Mouse (Mus musculus): ENCODE data around the gene Pcdh9. TPM values are rescaled to one million over a fixed set of nuclear protein-coding genes. Genes with fewer than 3 reads are reported as not detected.
"Not testable (repeated sequence)": the region's sequence is repeated elsewhere in the genome, so short reads cannot be mapped to it uniquely, and the experiment has no call there.

Gene Pcdh9
- total RNA-seq, 2 experiments from 2014 or later = not detected

GRCm38 (mm10) chr14:93253411-93253810 lies 637.1 kb downstream of the Pcdh9 start:
- ATAC-seq (replicated peaks; ENCODE audit: low FRiP score, poor library complexity, severe bottlenecking) = no peak

DNA sequence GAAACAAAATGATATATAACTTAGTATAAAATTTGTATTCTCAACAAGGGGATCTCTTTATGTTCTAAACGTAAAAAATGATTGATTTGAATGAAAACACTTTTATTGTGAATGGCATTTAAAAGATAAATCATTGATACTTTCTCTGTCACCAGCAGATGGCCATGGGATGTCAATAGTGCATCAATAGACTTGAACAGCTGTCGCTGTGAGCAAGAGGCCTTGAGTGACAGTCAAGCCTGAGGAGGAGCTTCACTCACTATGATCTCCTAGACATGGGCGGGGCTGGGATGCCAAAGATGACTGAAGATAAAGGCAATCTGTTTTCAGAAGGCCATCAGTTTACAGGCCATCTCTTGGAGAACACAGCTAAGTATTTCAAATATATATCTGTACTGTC lies 650.2 kb downstream of the Pcdh9 start:
- ATAC-seq (replicated peaks; ENCODE audit: low FRiP score, poor library complexity, severe bottlenecking) = no peak

GRCm38 (mm10) chr14:93234333-93234732 lies 656.1 kb downstream of the Pcdh9 start:
- no peak for ATAC-seq (replicated peaks; ENCODE audit: low FRiP score, poor library complexity, severe bottlenecking)

DNA sequence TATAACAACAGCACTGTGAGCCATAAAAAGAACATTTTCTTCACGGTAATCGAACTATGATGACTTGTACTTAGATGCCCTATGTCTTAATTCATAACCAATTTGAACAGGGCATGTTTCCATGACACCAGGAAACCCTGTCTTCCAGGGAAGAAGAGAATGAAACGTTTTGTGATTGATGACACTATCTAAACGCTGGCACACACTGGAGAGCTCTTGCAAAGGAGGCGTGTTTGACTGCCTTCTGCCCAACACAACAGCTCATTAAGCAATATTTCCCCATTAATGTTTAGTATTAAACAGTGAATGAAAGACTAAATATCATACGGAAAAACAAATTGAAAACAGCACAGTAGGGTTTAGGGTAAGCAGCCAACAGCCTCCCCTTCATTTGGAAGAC lies 656.9 kb downstream of the Pcdh9 start:
- ATAC-seq (replicated peaks; ENCODE audit: low FRiP score, poor library complexity, severe bottlenecking) = no peak

GRCm38 (mm10) chr14:93214846-93215245 lies 675.6 kb downstream of the Pcdh9 start:
- not testable (repeated sequence) for ATAC-seq (replicated peaks; ENCODE audit: low FRiP score, poor library complexity, severe bottlenecking)

- no peak for ATAC-seq (replicated peaks; ENCODE audit: low FRiP score, poor library complexity, severe bottlenecking)
Observed at GRCm38 (mm10) chr14:93199791-93200190, 690.7 kb downstream of the Pcdh9 start.

DNA sequence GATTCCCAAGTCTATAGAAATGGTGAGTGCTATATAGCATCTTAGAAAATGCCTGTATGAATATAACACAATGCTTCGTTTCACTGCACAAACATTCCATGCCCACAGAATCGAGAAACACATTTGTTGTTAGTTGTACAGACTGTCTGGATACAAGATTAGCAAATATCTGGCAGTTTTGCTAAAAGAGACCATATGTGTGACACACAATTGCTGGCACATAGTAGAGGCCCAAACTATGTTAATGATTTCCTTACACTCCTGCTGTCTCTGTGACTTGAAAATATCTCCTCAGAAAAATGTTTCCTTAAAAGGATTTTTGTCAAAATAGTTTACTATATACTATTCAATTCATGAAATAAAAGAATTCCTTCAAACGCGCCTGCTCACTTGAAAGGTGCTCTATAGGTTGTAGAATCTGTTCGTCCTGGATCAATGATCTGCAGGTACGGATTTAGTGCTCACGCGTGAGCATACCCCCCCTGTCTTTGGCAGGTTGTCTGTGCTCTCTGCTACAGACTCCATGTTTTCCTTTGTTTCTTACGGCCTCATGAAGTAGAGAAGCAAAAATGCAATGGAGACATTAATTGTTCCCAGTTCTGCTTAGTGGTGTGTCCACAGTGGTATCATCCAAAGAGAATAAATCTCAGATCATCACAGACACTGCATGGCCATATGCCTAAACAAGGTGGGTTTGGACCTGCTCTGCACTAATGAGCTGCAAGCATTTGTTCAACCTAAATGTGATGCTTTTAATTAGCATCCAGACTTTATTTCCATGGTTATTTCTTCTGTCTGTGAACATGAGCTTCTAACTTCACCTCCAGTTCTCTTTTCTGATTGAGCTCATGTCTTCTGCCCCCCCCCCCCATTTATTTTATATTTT lies 707.6 kb downstream of the Pcdh9 start:
- no peak for ATAC-seq (replicated peaks; ENCODE audit: low FRiP score, poor library complexity, severe bottlenecking)

DNA sequence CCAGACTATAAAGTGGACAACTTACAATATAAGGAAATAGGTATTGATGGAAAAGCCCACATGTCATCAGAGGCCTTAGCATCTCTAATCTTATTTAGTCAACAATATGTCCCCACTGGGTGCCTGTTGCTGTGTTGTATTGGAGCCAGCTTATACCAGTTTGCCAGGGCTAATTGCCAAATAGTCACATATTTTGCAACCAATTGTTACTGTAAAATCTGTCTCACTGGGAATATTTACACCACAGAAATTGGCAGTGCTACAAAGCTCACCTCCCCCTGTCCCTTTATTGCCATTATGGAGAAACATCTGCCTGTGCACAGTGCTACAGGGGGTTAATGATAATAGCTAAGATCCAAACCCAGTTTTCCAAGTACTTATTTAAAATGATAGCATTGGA lies 721.3 kb downstream of the Pcdh9 start:
- ATAC-seq (replicated peaks; ENCODE audit: low FRiP score, poor library complexity, severe bottlenecking) = no peak

DNA sequence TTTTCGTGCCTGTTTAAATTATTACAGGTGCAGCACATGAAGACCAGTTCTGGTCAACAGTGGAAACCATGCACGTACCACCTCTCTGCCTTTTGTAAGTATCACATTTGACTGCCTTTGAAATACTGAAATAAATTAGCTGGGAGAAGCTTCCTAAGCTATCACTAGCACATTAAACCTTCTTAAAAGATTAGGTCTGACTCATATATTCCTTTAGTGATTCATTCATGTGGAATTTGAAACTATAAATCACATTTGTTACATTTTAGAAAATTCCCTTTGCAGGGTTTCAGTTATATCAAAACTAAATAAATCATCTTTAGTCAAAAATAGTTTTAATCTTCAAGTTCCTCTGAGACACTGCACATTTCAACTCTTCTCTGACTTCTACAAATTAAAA lies 722.1 kb downstream of the Pcdh9 start:
- no peak for ATAC-seq (replicated peaks; ENCODE audit: low FRiP score, poor library complexity, severe bottlenecking)

DNA sequence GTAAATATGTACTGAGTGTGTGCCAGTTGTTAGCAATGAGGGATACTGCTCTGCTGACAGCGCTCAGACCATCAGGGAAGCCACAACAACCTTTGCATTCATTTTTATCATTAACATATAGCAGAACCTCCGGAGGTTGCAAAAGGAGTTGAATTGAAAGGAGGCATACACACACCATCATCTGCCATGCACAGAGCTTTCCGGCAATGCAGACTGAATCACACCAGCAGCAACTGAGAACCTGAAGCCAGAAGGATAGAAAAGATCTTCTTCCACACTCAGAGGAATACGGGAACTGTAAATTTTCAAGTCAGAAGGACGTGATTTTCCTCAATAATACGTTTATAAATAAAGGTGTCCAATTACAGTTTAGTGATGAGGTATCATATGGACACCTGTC lies 747.1 kb downstream of the Pcdh9 start:
- ATAC-seq (replicated peaks; ENCODE audit: low FRiP score, poor library complexity, severe bottlenecking) = no peak

GRCm38 (mm10) chr14:93142076-93142475 lies 748.4 kb downstream of the Pcdh9 start:
- no peak for ATAC-seq (replicated peaks; ENCODE audit: low FRiP score, poor library complexity, severe bottlenecking)

GRCm38 (mm10) chr14:93126993-93127392 lies 763.5 kb downstream of the Pcdh9 start:
- ATAC-seq (replicated peaks; ENCODE audit: low FRiP score, poor library complexity, severe bottlenecking) = no peak

DNA sequence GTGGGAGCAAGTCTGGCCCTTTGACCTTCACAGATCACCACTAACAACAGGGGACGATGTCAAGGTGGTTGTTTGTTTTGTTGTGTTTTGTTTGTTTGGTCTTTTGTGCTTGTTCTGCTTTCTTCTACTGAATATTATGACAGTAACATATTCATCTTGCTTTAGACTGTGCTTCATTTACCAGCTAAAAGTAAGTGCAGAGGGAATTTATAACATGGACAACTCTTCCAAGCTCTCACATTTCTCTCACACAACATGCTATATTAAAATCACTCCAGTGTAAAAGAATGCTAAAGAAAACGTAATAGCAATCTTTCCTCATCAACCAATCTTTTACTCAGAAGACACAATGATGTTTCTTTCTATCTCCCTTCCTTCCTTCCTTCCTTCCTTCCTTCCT lies 787.7 kb downstream of the Pcdh9 start:
- no peak for ATAC-seq (replicated peaks; ENCODE audit: low FRiP score, poor library complexity, severe bottlenecking)

- ATAC-seq (replicated peaks; ENCODE audit: low FRiP score, poor library complexity, severe bottlenecking) = no peak
Observed at GRCm38 (mm10) chr14:93095081-93095480, 795.4 kb downstream of the Pcdh9 start.

GRCm38 (mm10) chr14:93092806-93093205 lies 797.7 kb downstream of the Pcdh9 start:
- no peak for ATAC-seq (replicated peaks; ENCODE audit: low FRiP score, poor library complexity, severe bottlenecking)

DNA sequence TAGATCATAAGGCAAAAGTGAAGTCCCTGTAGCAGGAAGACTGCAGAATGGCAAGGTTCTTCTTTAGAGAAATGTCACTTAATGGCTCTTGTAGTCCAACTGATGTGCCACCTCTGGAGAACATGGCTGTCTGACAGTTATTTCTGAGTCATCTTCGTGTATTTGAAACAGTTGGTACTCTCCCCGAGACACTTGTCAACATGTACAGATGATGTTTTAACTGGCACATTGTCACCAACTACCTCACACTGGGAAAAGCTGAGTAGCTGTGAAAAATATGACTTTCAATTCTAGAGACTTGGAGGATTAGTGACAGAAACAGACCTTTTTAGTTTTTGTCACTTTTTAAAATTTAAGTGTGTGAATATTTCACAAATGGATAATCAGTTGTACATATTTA lies 804.8 kb downstream of the Pcdh9 start:
- ATAC-seq (replicated peaks; ENCODE audit: low FRiP score, poor library complexity, severe bottlenecking) = no peak

GRCm38 (mm10) chr14:93083140-93083539 lies 807.3 kb downstream of the Pcdh9 start:
- no peak for ATAC-seq (replicated peaks; ENCODE audit: low FRiP score, poor library complexity, severe bottlenecking)

DNA sequence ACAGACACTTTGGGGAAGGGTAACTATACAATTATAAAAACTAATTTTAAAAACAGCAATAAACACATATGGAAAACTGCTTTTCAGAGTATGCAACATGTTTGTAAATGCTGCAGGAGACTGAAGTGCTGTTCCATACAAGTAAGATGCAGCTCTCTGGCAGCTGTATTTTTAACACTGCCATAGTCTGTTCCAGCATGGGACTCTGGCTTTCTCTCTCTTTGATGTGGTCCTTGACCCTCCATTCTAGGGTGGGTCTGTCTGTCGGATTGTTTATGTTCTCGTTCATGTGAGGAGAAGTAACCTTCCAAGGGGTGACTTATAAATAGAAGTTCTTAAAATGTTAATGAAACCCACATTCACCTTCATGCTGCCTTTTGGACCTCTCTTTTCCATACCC lies 809.6 kb downstream of the Pcdh9 start:
- ATAC-seq (replicated peaks; ENCODE audit: low FRiP score, poor library complexity, severe bottlenecking) = no peak

GRCm38 (mm10) chr14:93075761-93076160 lies 814.7 kb downstream of the Pcdh9 start:
- ATAC-seq (replicated peaks; ENCODE audit: low FRiP score, poor library complexity, severe bottlenecking) = no peak

DNA sequence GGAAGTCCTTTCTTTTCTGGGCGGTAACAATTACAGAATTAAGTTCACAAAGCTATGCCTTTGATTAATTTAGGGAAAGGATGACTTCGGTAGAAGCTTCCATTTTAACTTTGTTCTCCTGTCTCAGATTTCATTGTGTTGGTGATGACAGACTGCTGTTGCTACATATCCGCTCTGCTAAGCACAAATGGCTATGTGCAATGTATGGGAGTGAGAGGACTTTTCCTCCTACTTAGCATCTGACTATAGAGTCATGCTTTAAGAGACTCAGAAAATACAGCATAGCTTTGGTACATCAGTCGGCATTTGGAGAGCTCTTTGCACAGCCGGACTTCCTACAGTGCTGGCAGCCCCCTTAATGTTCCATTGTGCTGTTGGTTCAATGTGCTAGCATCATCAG lies 818.1 kb downstream of the Pcdh9 start:
- no peak for ATAC-seq (replicated peaks; ENCODE audit: low FRiP score, poor library complexity, severe bottlenecking)

GRCm38 (mm10) chr14:93070140-93070539 lies 820.3 kb downstream of the Pcdh9 start:
- ATAC-seq (replicated peaks; ENCODE audit: low FRiP score, poor library complexity, severe bottlenecking) = no peak

Data from erythroblast, adult 5-6 weeks (primary cell).